Comparison of ENCODE assay signal across 9 mouse cellular contexts in the genomic region with DNA sequence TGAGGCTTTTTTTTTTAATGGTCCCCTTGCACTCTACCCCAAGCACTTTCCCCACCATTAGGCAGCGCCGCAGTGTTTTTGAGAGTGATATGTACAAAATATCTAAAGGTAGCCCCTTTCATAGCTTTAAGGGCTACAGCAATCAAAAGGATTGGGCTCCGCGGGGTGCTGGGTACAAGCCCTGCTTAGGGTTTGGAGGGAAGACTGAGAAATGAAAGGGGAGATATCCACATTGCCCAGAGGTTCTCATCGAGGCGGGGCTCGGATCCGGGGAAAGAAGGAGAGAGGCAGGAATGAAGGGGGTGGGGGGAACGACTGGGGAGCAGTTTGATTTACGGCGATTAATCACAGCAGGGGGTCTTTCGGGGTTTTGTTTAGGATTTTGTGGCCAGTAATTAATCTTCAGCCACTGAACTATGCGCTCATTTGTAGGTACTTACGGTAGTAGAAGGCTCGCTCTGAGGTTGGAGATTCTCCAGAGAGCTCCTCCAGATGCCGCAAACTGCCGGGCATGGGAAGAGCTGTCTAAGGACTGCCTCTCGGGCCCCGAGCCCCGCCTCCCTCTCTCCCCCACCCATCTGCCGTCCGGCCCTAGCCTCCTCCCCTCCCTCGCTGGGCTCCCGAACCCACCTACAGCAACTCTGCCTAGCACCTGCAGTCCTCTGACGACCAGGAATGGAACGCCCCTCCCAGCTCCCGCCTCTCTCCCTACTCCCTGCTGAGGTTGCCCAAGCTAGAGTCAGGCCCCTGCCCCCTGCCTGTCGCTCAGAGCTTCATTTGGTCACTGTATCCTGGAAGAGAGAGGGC. TPM values are rescaled to one million over a fixed set of nuclear protein-coding genes. Genes with fewer than 3 reads are reported as not detected.
DNase-seq lines count a peak whose midpoint lies in the region; ATAC-seq and TF ChIP-seq lines count a peak whose summit lies in the region.
"Had no signal": no experiment of that assay in that cellular context is flagged by ENCODE, and none has a peak within 500 bp of the region (broad histone marks: within the 10 kb centered on the region; RNA-seq: fewer than 3 reads in every experiment).

A gene (minus strand): TSS at position 537 of the 807 bp plus-strand sequence.

- no peaks in the 10 kb centered on the region for H3K4me1 ChIP-seq in embryonic facial prominence, embryonic 15.5 days

- peak; percentile 84 for ATAC-seq in embryonic facial prominence, embryonic 15.5 days (ENCODE audit: insufficient number of reproducible peaks, low FRiP score, low TSS enrichment, low read depth)

- no peaks in the 10 kb centered on the region for H3K27me3 ChIP-seq in embryonic facial prominence, embryonic 15.5 days

- no peaks in the 10 kb centered on the region for H3K36me3 ChIP-seq in embryonic facial prominence, embryonic 15.5 days

- peak; percentile 29 for DNase-seq in gastrocnemius, adult 2 months
- no peak for DNase-seq in gastrocnemius, postnatal 36 days
- no peak for DNase-seq in heart, postnatal 36 days
- DNase-seq in layer of hippocampus, postnatal 14 days (ENCODE audit: low spot score in 2 of 2): peak; percentile 12 to 24
- peak; percentile 2 for DNase-seq in lung, postnatal 25 days (ENCODE audit: low spot score)
- DNase-seq in right cerebral cortex, postnatal 4 days: peak; percentile 32
- DNase-seq in urinary bladder, adult 18-20 months (ENCODE audit: low spot score in 2 of 2): no peak

- WGBS in embryonic facial prominence, embryonic 15.5 days: 23% methylated on average over 27 of the region's 28 CpGs

- no peak within 1 kb of the TSS for H3K27ac ChIP-seq in gastrocnemius, adult 2 months
- no peak within 1 kb of the TSS for H3K27ac ChIP-seq in embryonic facial prominence, embryonic 15.5 days (replicated peaks)

- peak within 1 kb of the TSS; percentile 54 for H3K4me3 ChIP-seq in gastrocnemius, adult 2 months
- H3K4me3 ChIP-seq in embryonic facial prominence, embryonic 15.5 days (replicated peaks): peak within 1 kb of the TSS; percentile 36

- intact Hi-C loops in gastrocnemius, adult 2 months (cut with DNase I): no loop called here
- intact Hi-C loops in gastrocnemius, postnatal 36 days (cut with DNase I): no loop called here
- intact Hi-C loops in heart, postnatal 36 days (cut with DNase I): no loop called here

- TF ChIP-seq CTCF in gastrocnemius, adult 2 months (IDR thresholded peaks at IDR 0.05): no peak

- H3K9me3 ChIP-seq in embryonic facial prominence, embryonic 15.5 days (replicated peaks): no peaks in the 10 kb centered on the region

- peak within 1 kb of the TSS; percentile 46 for H3K4me2 ChIP-seq in embryonic facial prominence, embryonic 15.5 days (replicated peaks)

- H3K9ac ChIP-seq in embryonic facial prominence, embryonic 15.5 days: no peak within 1 kb of the TSS

RNA-seq across cellular contexts. Expression of the gene that starts here (rescaled TPM):
- total RNA-seq in gastrocnemius, adult 2 months (2021): 1 to 10 TPM in 1 of 2 experiments, under 1 TPM in 1; 0.84 to 1.6 TPM
- 1 to 10 TPM; 1.4 to 1.8 TPM for total RNA-seq in gastrocnemius, postnatal 36 days (2021)
- 4.3 and 4.5 TPM in 2 replicates for polyA plus RNA-seq in embryonic facial prominence, embryonic 15.5 days (2015; fragmentation: Nextera tagmentation; extraction: Ambion mirVana)
- total RNA-seq in heart, postnatal 36 days (2021): 10 to 100 TPM; 26.0 to 28.6 TPM
- total RNA-seq in layer of hippocampus, postnatal 14 days (2021): 10 to 100 TPM; 13.6 to 18.6 TPM
- total RNA-seq: MEL had no signal

Comparison
In these comparisons a context has a peak if more than half of its experiments do, and no peak if none do; other contexts are left out.
1. RNA of the gene that starts here (total RNA-seq): 26.0 to 28.6 TPM in heart, postnatal 36 days and 13.6 to 18.6 TPM in layer of hippocampus, postnatal 14 days; 1.4 to 1.8 TPM in gastrocnemius, postnatal 36 days and 0.84 to 1.6 TPM in gastrocnemius, adult 2 months; every median in the first group is over 4 times any median in the second.
2. DNase-seq: peak in gastrocnemius, adult 2 months (single experiment), layer of hippocampus, postnatal 14 days (2 of 2), lung, postnatal 25 days (single experiment) and right cerebral cortex, postnatal 4 days (single experiment); none in gastrocnemius, postnatal 36 days (0 of 2), heart, postnatal 36 days (0 of 2) and urinary bladder, adult 18-20 months (0 of 2).